Mouse (Mus musculus) heart, adult 2 months (tissue): ENCODE data around the gene Fndc11. TPM values are rescaled to one million over a fixed set of nuclear protein-coding genes. Genes with fewer than 3 reads are reported as not detected.

ENCODE experiments used
- DNase-seq, 2 experiments: peaks; one replicate each; pipeline ENCODE4 v3.0.0; 2021
- H3K27ac ChIP-seq: fragments of 200-600 bp; 2 replicates; pipeline ENCODE4 v1.8.1; 2022
- H3K27me3 ChIP-seq: fragments of 200-500 bp; 2 replicates; pipeline ENCODE4 v1.6.1; 2012; ENCODE audit warnings: mild to moderate bottlenecking, low read length, inconsistent platforms, mixed read lengths; ENCODE audit not compliant: control insufficient read depth, insufficient read depth
- H3K36me3 ChIP-seq: fragments of 200-500 bp; 2 replicates; pipeline ENCODE4 v1.6.1; 2012; ENCODE audit warnings: low read length, inconsistent platforms; ENCODE audit not compliant: control insufficient read depth, insufficient read depth
- H3K4me1 ChIP-seq: fragments of 200-500 bp; 2 replicates; pipeline ENCODE4 v1.6.1; 2011; ENCODE audit warnings: low read length; ENCODE audit not compliant: control insufficient read depth, insufficient read depth
- H3K4me3 ChIP-seq: fragments of 200-600 bp; 2 replicates; pipeline ENCODE4 v1.8.1; 2022
- H3K79me2 ChIP-seq: fragments of 200-500 bp; replicated peaks from 2 replicates; pipeline ENCODE4 v1.6.1; 2012; ENCODE audit warnings: mild to moderate bottlenecking, inconsistent platforms, low read length, moderate library complexity, mixed read lengths; ENCODE audit not compliant: control insufficient read depth, insufficient read depth
- H3K9ac ChIP-seq: fragments of 200-500 bp; 2 replicates; pipeline ENCODE4 v1.6.1; 2012; ENCODE audit warnings: low read depth, mild to moderate bottlenecking, control low read depth, inconsistent platforms, low read length, mixed read lengths
- CTCF ChIP-seq: fragments of 200-600 bp; IDR thresholded peaks from 2 replicates; pipeline ENCODE4 v1.8.1; 2022; ENCODE audit warnings: antibody characterized with exemption, mild to moderate bottlenecking, moderate library complexity
- EP300 ChIP-seq: fragments of 200-500 bp; IDR thresholded peaks from 2 replicates; pipeline ENCODE4 v1.6.1; 2011; ENCODE audit warnings: low read depth, low read length, control low read depth; ENCODE audit not compliant: insufficient read depth
- POLR2A ChIP-seq: fragments of 200-500 bp; IDR thresholded peaks from 2 replicates; pipeline ENCODE4 v1.6.1; 2011; ENCODE audit warnings: mild to moderate bottlenecking, low read depth, low read length, control low read depth; ENCODE audit not compliant: insufficient read depth
- WGBS: fragments of 180-500 bp; shearing (Covaris S2); methylation state at CpG from one replicate; pipeline ENCODE4 v1.1.7; 2018; 5-methylcytosine and 5-hydroxymethylcytosine counted together
- intact Hi-C: fragments of 180-260 bp; cut with DNase I; formaldehyde crosslinking; loops from one replicate; pipeline ENCODE4 v1.15.1; 2025
- polyA plus RNA-seq: library from polyadenylated mRNA; depleted of rRNA; stranded (reverse); fragments of >200 nt; gene quantifications from 2 replicates; pipeline ENCODE4 v1.2.3, GENCODE M21; 2012; rRNA removed
- total RNA-seq, 2 experiments: library from RNA; stranded (reverse); gene quantifications; 2 replicates each; pipeline ENCODE4 v1.2.3; 2021

Fndc11 gene
- total and polyA plus RNA-seq, 3 experiments: 0.43 TPM; not detected in 2

GRCm38 (mm10) chr2:181253248-181253647, 33.4 kb downstream of the Fndc11 start:
- no peak overlapping the region for H3K9ac ChIP-seq
- 94% methylated on average over 1 of the region's 1 CpGs for WGBS

GRCm38 (mm10) chr2:181266839-181267238, 47.0 kb downstream of the Fndc11 start:
- H3K4me1 ChIP-seq: no peaks in the 10 kb centered on the region

More at GRCm38 (mm10) chr2:181253248-181253647, 33.4 kb downstream of the Fndc11 start:
- no peaks in the 10 kb centered on the region for H3K79me2 ChIP-seq
- no peak overlapping the region for H3K4me3 ChIP-seq
- DNase-seq: no peak
- no peaks in the 10 kb centered on the region for H3K27me3 ChIP-seq
- no peaks in the 10 kb centered on the region for H3K4me1 ChIP-seq
- H3K27ac ChIP-seq: no peak overlapping the region
- intact Hi-C loops: no loop called here
- no peaks in the 10 kb centered on the region for H3K36me3 ChIP-seq
- TF ChIP-seq EP300 (no peak), POLR2A (no peak), CTCF (no peak)

GRCm38 (mm10) chr2:181272092-181272491, 52.3 kb downstream of the Fndc11 start:
- Histone ChIP-seq H3K4me1 (peaks cover 2% of the 10 kb centered on the region; the same call in 1 of the 2 replicates), H3K27me3 (no peaks in the 10 kb centered on the region), H3K36me3 (peaks cover 40% of the 10 kb centered on the region), H3K27ac (peak overlapping the region; percentile 57), H3K9ac (no peak overlapping the region), H3K4me3 (no peak overlapping the region), H3K79me2 (no peaks in the 10 kb centered on the region; the same call in 1 of the 2 replicates)
- intact Hi-C loops: loop anchor here (1.0 to 10.0 kb wide), 3 partner anchors 15 to 403 kb away; partner anchors contain the start of genes Ppdpf and Sox18
- no peak for TF ChIP-seq EP300
- TF ChIP-seq POLR2A: no peak
- TF ChIP-seq CTCF: no peak
- 61% methylated on average over 2 of the region's 2 CpGs for WGBS
- DNase-seq: no peak

More at GRCm38 (mm10) chr2:181266839-181267238, 47.0 kb downstream of the Fndc11 start:
- H3K9ac ChIP-seq: no peak overlapping the region
- 90% methylated on average over 2 of the region's 2 CpGs for WGBS
- H3K27ac ChIP-seq: no peak overlapping the region
- peaks cover 15% of the 10 kb centered on the region for H3K36me3 ChIP-seq
- H3K4me3 ChIP-seq: no peak overlapping the region
- intact Hi-C loops: no loop called here
- no peaks in the 10 kb centered on the region for H3K27me3 ChIP-seq
- no peak for DNase-seq
- TF ChIP-seq EP300 (no peak), POLR2A (no peak), CTCF (no peak)
- H3K79me2 ChIP-seq: no peaks in the 10 kb centered on the region; the same call in 1 of the 2 replicates

Other genes with a start within 250 kb of the Fndc11 start
- under 1 TPM; 0.23 to 0.44 TPM for gene Col20a1, start 233.5 kb upstream of the Fndc11 start, total RNA-seq
- gene Col20a1, start 233.5 kb upstream of the Fndc11 start, polyA plus RNA-seq: 1.2 and 2.0 TPM in 2 replicates
- gene Chrna4, start 176.5 kb upstream of the Fndc11 start, total RNA-seq: not detected
- gene Chrna4, start 176.5 kb upstream of the Fndc11 start, polyA plus RNA-seq: not detected in 2 replicates
- under 1 TPM in 1 of 2 experiments, not detected in 1; 0.05 TPM for gene Kcnq2, start 84.7 kb upstream of the Fndc11 start, total RNA-seq
- gene Kcnq2, start 84.7 kb upstream of the Fndc11 start, polyA plus RNA-seq: 0.23 TPM in 2 replicates
- 1,000 to 10,000 TPM; 1,434 to 1,646 TPM for gene Eef1a2, start 63.0 kb upstream of the Fndc11 start, total RNA-seq
- gene Eef1a2, start 63.0 kb upstream of the Fndc11 start, polyA plus RNA-seq: 1,031 and 1,150 TPM in 2 replicates
- gene Ppdpf, start 32.8 kb upstream of the Fndc11 start, total RNA-seq: 10 to 100 TPM; 47.5 to 57.7 TPM
- gene Ppdpf, start 32.8 kb upstream of the Fndc11 start, polyA plus RNA-seq: 81.2 and 82.4 TPM in 2 replicates
- under 1 TPM in 1 of 2 experiments, not detected in 1; 0.07 TPM for gene Ptk6, start 17.2 kb upstream of the Fndc11 start, total RNA-seq
- gene Ptk6, start 17.2 kb upstream of the Fndc11 start, polyA plus RNA-seq: 0.03 TPM in 1 of 2 replicates, not detected in the other
- under 1 TPM; 0.44 to 0.59 TPM for gene Srms, start 6.8 kb upstream of the Fndc11 start, total RNA-seq
- 0.59 and 1.3 TPM in 2 replicates for gene Srms, start 6.8 kb upstream of the Fndc11 start, polyA plus RNA-seq
- gene Helz2, start 22.0 kb downstream of the Fndc11 start, total RNA-seq: 10 to 100 TPM in 1 of 2 experiments, 1 to 10 TPM in 1; 9.2 to 11.2 TPM
- gene Helz2, start 22.0 kb downstream of the Fndc11 start, polyA plus RNA-seq: 14.1 and 19.4 TPM in 2 replicates
- 10 to 100 TPM in 1 of 2 experiments, 1 to 10 TPM in 1; 8.5 to 10.2 TPM for gene Gmeb2, start 68.0 kb downstream of the Fndc11 start, total RNA-seq
- 9.4 and 12.7 TPM in 2 replicates for gene Gmeb2, start 68.0 kb downstream of the Fndc11 start, polyA plus RNA-seq
- under 1 TPM; 0.29 to 0.32 TPM for gene Stmn3, start 94.5 kb downstream of the Fndc11 start, total RNA-seq
- gene Stmn3, start 94.5 kb downstream of the Fndc11 start, polyA plus RNA-seq: 0.37 and 1.6 TPM in 2 replicates
- gene Rtel1, start 99.7 kb downstream of the Fndc11 start, total RNA-seq: 10 to 100 TPM in 1 of 2 experiments, 1 to 10 TPM in 1; 8.3 to 10.6 TPM
- 21.9 and 29.6 TPM in 2 replicates for gene Rtel1, start 99.7 kb downstream of the Fndc11 start, polyA plus RNA-seq
- gene Zgpat, start 144.9 kb downstream of the Fndc11 start, total RNA-seq: 10 to 100 TPM; 18.7 to 18.9 TPM
- 21.0 and 31.5 TPM in 2 replicates for gene Zgpat, start 144.9 kb downstream of the Fndc11 start, polyA plus RNA-seq
- gene Arfrp1, start 145.4 kb downstream of the Fndc11 start, total RNA-seq: 10 to 100 TPM; 50.7 to 52.3 TPM
- 42.3 and 69.5 TPM in 2 replicates for gene Arfrp1, start 145.4 kb downstream of the Fndc11 start, polyA plus RNA-seq
- gene Lime1, start 160.1 kb downstream of the Fndc11 start, total RNA-seq: 1 to 10 TPM; 5.0 to 5.2 TPM
- gene Lime1, start 160.1 kb downstream of the Fndc11 start, polyA plus RNA-seq: 21.7 and 21.8 TPM in 2 replicates
- gene Zbtb46, start 239.4 kb downstream of the Fndc11 start, total RNA-seq: 10 to 100 TPM; 10.7 to 13.2 TPM
- 8.3 and 14.9 TPM in 2 replicates for gene Zbtb46, start 239.4 kb downstream of the Fndc11 start, polyA plus RNA-seq